Mouse (Mus musculus) layer of hippocampus, adult 6 months (tissue): Measurements from ENCODE around the gene Btbd35f28. TPM values are rescaled to one million over a fixed set of nuclear protein-coding genes. Genes with fewer than 3 reads are reported as not detected.

Experiments used
- long read RNA-seq, 2 experiments: library from polyadenylated mRNA; unstranded; transcript quantifications; one replicate each; pipeline ENCODE4 v2.0.0; 2019 to 2020
- polyA plus RNA-seq: library from polyadenylated mRNA; unstranded; fragments of <200 nt; fragmentation: Nextera tagmentation; gene quantifications from 2 replicates; pipeline ENCODE4 v1.2.3, GENCODE M21; 2021

The Btbd35f28 gene
- not detected in 2 replicates for polyA plus RNA-seq
- long read RNA-seq, experiment 1: 0 reads
- long read RNA-seq, experiment 2: 0 reads

DNA sequence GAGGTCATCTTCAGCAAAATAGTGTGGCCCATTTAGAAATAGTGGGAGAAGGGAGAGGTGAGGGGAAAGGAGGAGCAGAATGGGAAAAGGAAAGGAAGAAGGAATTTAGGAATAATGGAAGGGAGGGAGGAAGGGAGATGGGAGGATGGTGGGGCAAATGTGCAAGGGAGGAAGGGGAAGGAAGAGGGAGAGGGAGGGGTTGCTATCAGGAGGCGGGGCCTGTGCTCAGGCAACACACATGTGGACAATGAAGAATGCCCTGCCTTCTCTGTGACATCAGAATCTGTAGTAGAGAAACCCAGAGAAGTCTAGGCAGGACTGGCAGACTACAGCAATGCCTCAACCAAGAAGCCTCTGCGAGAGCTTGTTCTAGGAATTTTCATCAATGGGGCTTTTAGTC lies at the start of gene Btbd35f28:
Gene Btbd35f28, plus strand, starts transcription at position 301 of the 400 bp plus-strand sequence.

Other genes with a start within 250 kb of the Btbd35f28 start
- gene Btbd35f16, start 239.6 kb upstream of the Btbd35f28 start, polyA plus RNA-seq: not detected in 2 replicates
- gene Btbd35f3, start 158.9 kb upstream of the Btbd35f28 start, polyA plus RNA-seq: not detected in 2 replicates
- not detected in 2 replicates for gene Btbd35f20, start 94.7 kb downstream of the Btbd35f28 start, polyA plus RNA-seq
- not detected in 2 replicates for gene Btbd35f17, start 174.1 kb downstream of the Btbd35f28 start, polyA plus RNA-seq